Comparison of ENCODE assay signal across 15 mouse cellular contexts in the genomic region with DNA sequence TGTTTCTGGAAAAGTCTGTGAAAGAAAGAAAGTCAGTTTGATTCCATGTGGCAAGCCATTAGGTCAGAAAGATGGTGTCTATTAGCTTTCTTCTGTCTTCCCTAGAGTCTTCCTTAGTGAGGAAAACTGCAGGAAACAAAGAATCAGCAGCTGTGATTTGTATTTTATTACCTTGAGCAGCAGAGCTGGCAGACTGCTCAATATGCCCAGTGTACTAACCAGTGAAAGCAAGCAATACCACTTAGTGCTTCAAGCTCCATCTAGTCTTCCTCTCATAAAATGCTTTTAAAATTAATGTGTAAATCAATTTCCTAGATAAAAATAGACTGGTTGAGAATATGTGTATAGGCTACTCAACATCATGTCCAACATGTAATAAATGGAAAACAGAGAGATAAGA.
"Had no signal": no experiment of that assay in that cellular context is flagged by ENCODE, and none has a peak within 500 bp of the region (broad histone marks: within the 10 kb centered on the region; RNA-seq: fewer than 3 reads in every experiment).

No protein-coding gene starts in this region.

- H3K27me3 ChIP-seq: midbrain, embryonic 12.5 days; midbrain, embryonic 15.5 days; stomach, embryonic 15.5 days had no signal

- H3K27ac ChIP-seq: liver, embryonic 14.5 days; midbrain, embryonic 10.5 days; midbrain, embryonic 12.5 days; midbrain, embryonic 15.5 days; stomach, embryonic 15.5 days; stomach, postnatal 0 days had no signal

- DNase-seq: lung, adult 18-20 months; lung, embryonic 14.5 days; lung, postnatal 10 days; lung, postnatal 4 days; right cerebral cortex, postnatal 14 days; thymus, adult 2 months; thymus, postnatal 25 days; thymus, postnatal 4 days had no signal

- H3K36me3 ChIP-seq: midbrain, embryonic 10.5 days; midbrain, embryonic 12.5 days; midbrain, embryonic 15.5 days; stomach, embryonic 15.5 days had no signal

- H3K4me3 ChIP-seq: midbrain, embryonic 10.5 days; midbrain, embryonic 12.5 days; midbrain, embryonic 15.5 days; myocyte; stomach, embryonic 15.5 days had no signal

- H3K9ac ChIP-seq: liver, embryonic 14.5 days; lung, embryonic 14.5 days; midbrain, embryonic 12.5 days; midbrain, embryonic 15.5 days; stomach, embryonic 15.5 days had no signal

- H3K4me2 ChIP-seq: lung, embryonic 14.5 days; midbrain, embryonic 12.5 days; midbrain, embryonic 15.5 days; stomach, embryonic 15.5 days had no signal

- H3K4me1 ChIP-seq: midbrain, embryonic 10.5 days; midbrain, embryonic 12.5 days; midbrain, embryonic 15.5 days; stomach, embryonic 15.5 days had no signal

- H3K9me3 ChIP-seq: midbrain, embryonic 10.5 days; midbrain, embryonic 12.5 days; midbrain, embryonic 15.5 days; stomach, embryonic 15.5 days had no signal

- ATAC-seq: midbrain, embryonic 15.5 days had no signal
